Mouse (Mus musculus) heart, adult 18-20 months (tissue): ENCODE measurements around the gene Pigw. TPM values are rescaled to one million over a fixed set of nuclear protein-coding genes. Genes with fewer than 3 reads are reported as not detected.

Experiments
- microRNA-seq, 2 experiments: library from miRNA; unstranded; fragments of <30 nt; microRNA quantifications; one replicate each; pipeline ENCODE4 v1.2.0; 2022
- total RNA-seq, 2 experiments: library from RNA; stranded (reverse); gene quantifications; 2 replicates each; pipeline ENCODE4 v1.2.3; 2021

The Pigw gene
- total RNA-seq, 2 experiments from 2014 or later, result 6.4 to 7.3 TPM

Small RNAs within 50 kb of the gene (microRNA-seq; reads per million reads assigned to microRNA genes)
- 0 reads per million in 2 experiments for gene Gm23564

Other genes starting within 250 kb of the Pigw start
- 10 to 100 TPM; 20.8 to 25.0 TPM for gene Mrm1, start 60.8 kb downstream of the Pigw start, total RNA-seq
- 10 to 100 TPM; 97.1 to 99.1 TPM for gene Dhrs11, start 51.3 kb downstream of the Pigw start, total RNA-seq
- gene Ggnbp2, start 9.5 kb downstream of the Pigw start, total RNA-seq, result 10 to 100 TPM; 53.9 to 57.9 TPM
- 1 to 10 TPM; 3.2 to 5.2 TPM for gene Myo19, start 137 bp downstream of the Pigw start, total RNA-seq
- 10 to 100 TPM; 11.5 to 12.9 TPM for gene Znhit3, start 36.1 kb upstream of the Pigw start, total RNA-seq
- gene Car4, start 77.5 kb upstream of the Pigw start, total RNA-seq, result 10 to 100 TPM; 16.9 to 29.0 TPM